Mouse (Mus musculus) cerebellum, adult 2 months (tissue): ENCODE results near the gene Sez6l. TPM values are rescaled to one million over a fixed set of nuclear protein-coding genes. Genes with fewer than 3 reads are reported as not detected.

ENCODE experiments used
- DNase-seq, 2 experiments: peaks; one replicate each; pipeline ENCODE4 v3.0.0; 2021
- H3K27ac ChIP-seq: fragments of 200-500 bp; 2 replicates; pipeline ENCODE4 v1.5.1; 2012; ENCODE audit warnings: low read length, control low read depth, inconsistent platforms; ENCODE audit not compliant: insufficient read depth
- H3K27me3 ChIP-seq: fragments of 200-500 bp; 2 replicates; pipeline ENCODE4 v1.6.1; 2012; ENCODE audit warnings: inconsistent platforms, mild to moderate bottlenecking, low read length, moderate library complexity; ENCODE audit not compliant: control insufficient read depth, insufficient read depth
- H3K4me1 ChIP-seq: fragments of 200-500 bp; 2 replicates; pipeline ENCODE4 v1.6.1; 2011; ENCODE audit warnings: low read length; ENCODE audit not compliant: control insufficient read depth, insufficient read depth
- H3K4me3 ChIP-seq: fragments of 200-500 bp; replicated peaks from 2 replicates; pipeline ENCODE3; 2011; ENCODE audit warnings: mild to moderate bottlenecking, low read depth, low read length, control low read depth; ENCODE audit not compliant: insufficient read depth
- CTCF ChIP-seq: fragments of 200-500 bp; IDR thresholded peaks from 2 replicates; pipeline ENCODE4 v1.5.1; 2011; ENCODE audit warnings: low read depth, mild to moderate bottlenecking, control low read depth, low read length, moderate library complexity, borderline replicate concordance; ENCODE audit not compliant: insufficient read depth
- POLR2A ChIP-seq: fragments of 200-500 bp; IDR thresholded peaks from 2 replicates; pipeline ENCODE4 v1.6.1; 2011; ENCODE audit warnings: low read length, control low read depth, borderline replicate concordance; ENCODE audit not compliant: insufficient read depth
- WGBS: fragments of 180-500 bp; shearing (Covaris S2); methylation state at CpG from one replicate; pipeline ENCODE4 v1.1.7; 2018; 5-methylcytosine and 5-hydroxymethylcytosine counted together
- polyA plus RNA-seq: library from polyadenylated mRNA; depleted of rRNA; stranded (reverse); fragments of >200 nt; gene quantifications from 2 replicates; pipeline ENCODE4 v1.2.3, GENCODE M21; 2012

The Sez6l gene
- polyA plus RNA-seq, 1 experiment, result 81.5 TPM

DNA sequence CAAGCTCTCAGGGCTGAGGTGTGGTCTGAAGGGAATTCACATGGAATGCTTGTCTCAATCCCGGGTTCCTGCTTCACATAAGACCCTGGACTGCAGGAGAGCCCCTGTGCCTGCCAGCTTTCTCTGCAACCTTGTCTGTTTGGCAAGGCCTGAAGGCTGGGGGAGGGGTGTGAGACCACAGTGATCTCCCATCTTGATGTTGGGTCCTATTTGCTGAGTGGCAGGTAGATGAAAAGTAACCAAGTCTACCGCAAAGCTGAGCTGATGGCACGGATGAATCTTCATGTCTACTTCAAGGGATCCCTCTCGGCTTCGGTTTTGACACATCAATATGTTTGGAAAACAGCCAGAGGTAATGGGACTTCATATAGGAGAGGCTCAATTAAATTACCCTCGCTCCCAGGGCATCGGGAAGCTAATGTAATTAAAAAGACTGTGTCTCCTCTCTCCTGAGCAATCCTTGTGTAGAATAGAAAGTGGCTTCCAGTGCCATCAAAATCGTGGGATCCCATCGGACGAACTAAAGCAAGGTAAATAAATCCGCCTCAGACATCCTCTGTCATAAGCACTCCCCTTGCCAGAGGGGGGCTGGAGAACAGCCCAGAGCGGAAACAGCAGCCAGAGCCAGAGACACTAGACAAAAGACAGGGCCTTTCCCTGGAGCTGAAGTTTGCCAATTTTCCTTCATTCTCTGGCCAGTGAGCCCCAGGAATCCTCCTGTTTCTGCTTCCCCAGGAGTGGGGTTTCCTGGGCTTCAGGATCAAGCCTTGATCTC, 28.0 kb downstream of the Sez6l start:
- H3K27me3 ChIP-seq, result no peaks in the 10 kb centered on the region
- no peak overlapping the region for H3K4me3 ChIP-seq
- WGBS, result 7% methylated on average over 12 of the region's 12 CpGs
- H3K4me1 ChIP-seq, result peaks cover 63% of the 10 kb centered on the region
- DNase-seq, result peak; percentile 81 to 90
- H3K27ac ChIP-seq, result no peak overlapping the region
- TF ChIP-seq POLR2A, result no peak
- TF ChIP-seq CTCF, result no peak

GRCm38 (mm10) chr5:112546771-112547170, 30.2 kb downstream of the Sez6l start:
- no peak overlapping the region for H3K27ac ChIP-seq
- DNase-seq, result peak; percentile 68 to 83
- H3K4me3 ChIP-seq, result no peak overlapping the region
- no peak for TF ChIP-seq POLR2A
- TF ChIP-seq CTCF, result no peak; the same call in 1 of the 2 replicates
- H3K4me1 ChIP-seq, result peaks cover 62% of the 10 kb centered on the region
- H3K27me3 ChIP-seq, result no peaks in the 10 kb centered on the region
- 20% methylated on average over 6 of the region's 6 CpGs for WGBS

- DNase-seq, result no peak
- WGBS, result 6% methylated on average over 3 of the region's 3 CpGs
- TF ChIP-seq CTCF, result no peak
- no peak for TF ChIP-seq POLR2A
Observed at GRCm38 (mm10) chr5:112538295-112538694, 38.7 kb downstream of the Sez6l start.

DNA sequence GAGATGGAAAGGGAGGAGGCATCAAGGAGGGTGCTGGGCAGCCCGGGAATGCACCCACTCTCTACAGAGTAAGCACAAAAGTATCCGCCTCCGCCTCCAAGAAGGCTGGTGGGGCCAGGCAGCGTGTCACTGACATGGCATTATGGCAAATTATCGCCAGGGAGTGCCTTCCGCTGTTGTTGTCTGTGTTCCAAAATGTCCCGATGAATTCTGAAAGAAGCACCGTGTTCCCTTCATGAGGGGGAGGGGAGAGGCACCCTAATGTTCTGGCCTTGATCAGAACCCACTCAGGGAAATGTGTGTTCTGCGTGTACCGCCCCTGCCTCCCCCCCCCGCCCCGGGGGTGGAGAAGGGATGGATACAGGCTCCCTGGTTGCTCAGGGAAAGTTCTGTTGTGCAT, 41.1 kb downstream of the Sez6l start:
- 27% methylated on average over 12 of the region's 12 CpGs for WGBS
- peak in 1 of 2 experiments; percentile 43 for DNase-seq

More at GRCm38 (mm10) chr5:112538295-112538694, 38.7 kb downstream of the Sez6l start:
- Histone ChIP-seq H3K4me1 (peaks cover 50% of the 10 kb centered on the region), H3K27me3 (no peaks in the 10 kb centered on the region), H3K4me3 (no peak overlapping the region), H3K27ac (no peak overlapping the region)

DNA sequence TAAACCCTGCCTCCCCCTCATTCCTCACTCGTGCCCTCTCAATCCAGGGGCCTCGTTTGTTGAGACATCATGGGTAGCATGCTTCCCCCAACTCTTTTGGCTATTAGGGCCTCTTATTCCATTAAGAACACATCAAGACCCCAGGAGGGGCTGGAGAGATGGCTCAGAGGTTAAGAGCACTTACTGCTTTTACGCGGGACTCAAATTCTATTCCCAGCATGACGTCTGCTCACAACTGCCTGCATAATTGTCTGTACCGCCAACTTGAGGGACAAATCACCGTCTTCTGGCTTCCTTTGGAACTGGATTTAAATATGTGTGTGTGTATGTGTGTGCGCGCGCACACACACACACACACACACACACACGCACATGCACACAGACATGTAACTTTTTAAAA, 42.8 kb downstream of the Sez6l start:
- WGBS, result 76% methylated on average over 11 of the region's 11 CpGs
- Histone ChIP-seq H3K27me3 (no peaks in the 10 kb centered on the region), H3K27ac (no peak overlapping the region), H3K4me1 (peaks cover 64% of the 10 kb centered on the region), H3K4me3 (no peak overlapping the region)
- DNase-seq, result no peak
- TF ChIP-seq CTCF (no peak), POLR2A (no peak)

More for the DNA sequence above, 41.1 kb downstream of the Sez6l start:
- Histone ChIP-seq H3K27ac (no peak overlapping the region), H3K27me3 (no peaks in the 10 kb centered on the region), H3K4me3 (no peak overlapping the region), H3K4me1 (peaks cover 56% of the 10 kb centered on the region)
- TF ChIP-seq CTCF (no peak), POLR2A (no peak)

DNA sequence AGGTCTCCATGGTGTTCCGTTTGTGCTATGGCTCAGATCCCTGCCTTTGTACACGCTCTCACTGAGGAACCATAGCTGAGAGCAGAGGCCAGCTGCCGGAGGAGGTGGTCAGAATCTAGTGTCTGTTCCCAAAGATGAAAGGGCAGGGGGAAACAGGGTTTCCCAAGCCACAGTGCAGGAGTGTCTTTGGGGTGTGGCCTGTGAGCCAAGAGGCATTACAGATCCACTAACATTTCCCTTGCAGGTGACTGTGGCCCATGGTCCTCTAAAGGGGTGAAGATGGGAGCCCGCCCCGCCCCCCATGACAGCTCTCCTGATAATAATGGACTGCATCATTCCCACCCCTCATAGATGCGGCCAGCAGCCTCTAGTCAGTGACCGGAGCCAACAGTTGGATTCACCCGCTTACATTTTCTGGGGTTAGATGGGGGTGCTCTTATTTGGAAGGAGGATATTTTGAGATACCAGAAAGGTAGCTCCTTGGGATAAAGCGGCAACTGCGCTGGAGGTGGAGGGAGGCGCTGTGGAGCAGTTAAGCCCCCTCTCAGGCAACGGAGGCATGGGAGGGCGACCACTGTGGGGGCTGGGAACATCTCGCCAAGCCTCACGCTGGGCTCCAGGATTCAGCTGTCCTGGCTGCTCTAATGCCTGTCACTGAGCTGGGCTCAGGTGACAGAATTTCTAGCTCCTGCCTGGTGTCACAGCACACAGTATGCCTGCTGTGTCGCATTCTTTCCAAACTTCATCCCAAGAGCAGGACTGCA, 43.5 kb downstream of the Sez6l start:
- 40% methylated on average over 16 of the region's 16 CpGs for WGBS

DNA sequence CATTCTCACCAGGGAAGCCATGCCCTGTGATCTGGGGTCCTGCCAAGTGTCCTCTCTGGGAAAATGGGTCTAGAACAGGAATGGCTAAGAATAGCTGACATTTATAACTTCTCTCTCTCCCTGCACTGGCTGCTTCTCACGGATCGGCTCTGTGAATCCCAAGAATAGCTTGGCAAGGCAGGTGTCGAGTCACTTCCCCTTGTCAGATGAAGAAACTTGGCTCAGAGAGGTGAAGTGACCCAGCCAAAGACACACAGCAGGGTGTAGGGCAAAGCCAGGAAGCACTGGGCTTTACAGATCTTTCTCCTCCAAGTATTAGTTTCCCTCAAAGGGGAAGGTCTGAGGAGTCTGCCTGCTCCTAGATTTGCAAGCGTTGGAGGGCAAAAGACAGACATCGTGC, 44.1 kb downstream of the Sez6l start:
- Histone ChIP-seq H3K27ac (peak overlapping the region; percentile 46), H3K4me3 (no peak overlapping the region), H3K27me3 (no peaks in the 10 kb centered on the region), H3K4me1 (peaks cover 68% of the 10 kb centered on the region)
- WGBS, result 6% methylated on average over 5 of the region's 5 CpGs
- TF ChIP-seq CTCF (no peak), POLR2A (no peak)
- DNase-seq, result peak; percentile 83 to 93

More for the DNA sequence above, 43.5 kb downstream of the Sez6l start:
- TF ChIP-seq CTCF, result no peak
- TF ChIP-seq POLR2A, result no peak
- H3K27me3 ChIP-seq, result no peaks in the 10 kb centered on the region
- peak in 1 of 2 experiments; percentile 49 for DNase-seq
- peaks cover 67% of the 10 kb centered on the region for H3K4me1 ChIP-seq
- peak overlapping the region; percentile 46 for H3K27ac ChIP-seq
- no peak overlapping the region for H3K4me3 ChIP-seq

DNA sequence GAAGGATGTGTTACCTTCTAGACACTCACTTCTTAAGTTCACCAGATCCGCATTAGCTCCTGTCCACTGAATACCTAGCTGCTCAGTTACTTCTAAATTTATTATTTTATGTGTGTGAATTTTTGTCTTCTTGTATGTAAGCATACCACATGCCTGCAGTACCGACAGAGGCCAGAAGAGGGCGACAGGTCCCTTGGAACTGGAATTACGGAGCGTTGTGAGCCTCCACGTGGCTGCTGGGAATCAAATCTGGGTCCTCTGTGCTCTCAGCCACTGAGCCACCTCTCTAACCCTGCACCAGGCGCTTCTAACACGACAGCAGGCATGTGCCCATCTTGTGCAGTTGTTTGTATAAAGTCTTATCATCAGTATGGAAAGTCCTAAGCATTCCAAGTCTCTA, 44.8 kb downstream of the Sez6l start:
- H3K27me3 ChIP-seq, result no peaks in the 10 kb centered on the region
- TF ChIP-seq CTCF, result peak; percentile 65
- no peak for TF ChIP-seq POLR2A
- peak overlapping the region; percentile 38; the same call in 1 of the 2 replicates for H3K27ac ChIP-seq
- peaks cover 68% of the 10 kb centered on the region for H3K4me1 ChIP-seq
- H3K4me3 ChIP-seq, result no peak overlapping the region
- DNase-seq, result peak in 1 of 2 experiments; percentile 60
- WGBS, result 82% methylated on average over 8 of the region's 8 CpGs
